ENCODE assay signal across 8 mouse cellular contexts in genomic region chr5:121477680-121478079, GRCm38 (mm10). TPM values are rescaled to one million over a fixed set of nuclear protein-coding genes. Genes with fewer than 3 reads are reported as not detected.
DNase-seq lines count a peak whose midpoint lies in the region; ATAC-seq lines count a peak whose summit lies in the region.

No protein-coding gene starts in this region.

- H3K9ac ChIP-seq in heart, embryonic 11.5 days (ENCODE audit: low read depth, low read length), result no peak overlapping the region
- no peak overlapping the region for H3K9ac ChIP-seq in neural tube, embryonic 15.5 days (replicated peaks)

- H3K9me3 ChIP-seq in heart, embryonic 11.5 days (replicated peaks; ENCODE audit: control insufficient read depth, low read length), result no peaks in the 10 kb centered on the region
- no peaks in the 10 kb centered on the region for H3K9me3 ChIP-seq in neural tube, embryonic 15.5 days (replicated peaks)

- DNase-seq in heart, adult 18-20 months, result peak; percentile 35 to 69
- DNase-seq in neural tube, embryonic 10.5 days (ENCODE audit: extremely low spot score, low spot score), result no peak
- peak; percentile 87 for DNase-seq in adipocyte (ENCODE audit: low spot score)
- DNase-seq in heart, postnatal 4 days, result peak; percentile 46
- DNase-seq in retina, adult 2 months (ENCODE audit: low read depth, low spot score), result peak; percentile 53
- DNase-seq in adrenal gland, postnatal 4 days (ENCODE audit: low spot score in 2 of 2), result no peak

- WGBS in heart, embryonic 11.5 days (ENCODE audit: insufficient replicate concordance), result 36% methylated on average over 3 of the region's 3 CpGs
- 34% methylated on average over 3 of the region's 3 CpGs for WGBS in neural tube, embryonic 15.5 days

- no peak overlapping the region for H3K27ac ChIP-seq in heart, embryonic 11.5 days (ENCODE audit: low read depth, low read length)
- 0 out of 2 replicates have a peak overlapping the region, but pooled peaks have one; percentile 6 for H3K27ac ChIP-seq in neural tube, embryonic 15.5 days (replicated peaks)

- H3K27me3 ChIP-seq in heart, embryonic 11.5 days (ENCODE audit: control insufficient read depth, insufficient read depth, low read length), result no peaks in the 10 kb centered on the region
- H3K27me3 ChIP-seq in neural tube, embryonic 15.5 days (replicated peaks), result no peaks in the 10 kb centered on the region

- H3K4me3 ChIP-seq in heart, embryonic 11.5 days (ENCODE audit: low read depth, low read length), result no peak overlapping the region
- no peak overlapping the region for H3K4me3 ChIP-seq in neural tube, embryonic 15.5 days (replicated peaks)

- no peaks in the 10 kb centered on the region for H3K36me3 ChIP-seq in heart, embryonic 11.5 days (ENCODE audit: control insufficient read depth, insufficient read depth, low read length)
- no peaks in the 10 kb centered on the region for H3K36me3 ChIP-seq in neural tube, embryonic 15.5 days

- no peaks in the 10 kb centered on the region for H3K4me1 ChIP-seq in heart, embryonic 11.5 days (ENCODE audit: control insufficient read depth, insufficient read depth, low read length)
- no peaks in the 10 kb centered on the region for H3K4me1 ChIP-seq in neural tube, embryonic 15.5 days

- ATAC-seq in heart, embryonic 11.5 days (replicated peaks; ENCODE audit: insufficient number of reproducible peaks, low FRiP score, low TSS enrichment), result no peak
- no peak for ATAC-seq in neural tube, embryonic 15.5 days (ENCODE audit: low FRiP score)

- H3K4me2 ChIP-seq in heart, embryonic 11.5 days, result no peak overlapping the region
- H3K4me2 ChIP-seq in neural tube, embryonic 15.5 days, result no peak overlapping the region

RNA-seq across cellular contexts. Expression of gene Erp29, which starts 25.4 kb away (rescaled TPM):
- total RNA-seq in heart, adult 18-20 months (2021), result 10 to 100 TPM; 68.2 to 68.6 TPM
- 137 and 153 TPM in 2 replicates for polyA plus RNA-seq in heart, embryonic 11.5 days (2014; fragmentation: Nextera tagmentation; extraction: Ambion mirVana)
- 183 and 192 TPM in 2 replicates for polyA plus RNA-seq in neural tube, embryonic 15.5 days (2015; fragmentation: Nextera tagmentation; extraction: Ambion mirVana)
- total RNA-seq in heart, postnatal 4 days (2021), result 100 to 1,000 TPM; 110 TPM
- 100 to 1,000 TPM; 136 to 146 TPM for total RNA-seq in adrenal gland, postnatal 4 days (2021)

RNA-seq across cellular contexts. Expression of gene Adam1b, which starts 25.6 kb away (rescaled TPM):
- total RNA-seq in heart, adult 18-20 months (2021), result not detected
- polyA plus RNA-seq in heart, embryonic 11.5 days (2014; fragmentation: Nextera tagmentation; extraction: Ambion mirVana), result 0.29 and 0.45 TPM in 2 replicates
- polyA plus RNA-seq in neural tube, embryonic 15.5 days (2015; fragmentation: Nextera tagmentation; extraction: Ambion mirVana), result 0.06 TPM in 1 of 2 replicates, not detected in the other
- total RNA-seq in heart, postnatal 4 days (2021), result not detected
- not detected for total RNA-seq in adrenal gland, postnatal 4 days (2021)

RNA-seq across cellular contexts. Expression of gene Tmem116, which starts 26.0 kb away (rescaled TPM):
- total RNA-seq in heart, adult 18-20 months (2021), result 10 to 100 TPM; 12.0 to 14.9 TPM
- 3.5 and 4.0 TPM in 2 replicates for polyA plus RNA-seq in heart, embryonic 11.5 days (2014; fragmentation: Nextera tagmentation; extraction: Ambion mirVana)
- polyA plus RNA-seq in neural tube, embryonic 15.5 days (2015; fragmentation: Nextera tagmentation; extraction: Ambion mirVana), result 1.8 TPM in 2 replicates
- total RNA-seq in heart, postnatal 4 days (2021), result 1 to 10 TPM; 5.5 to 5.6 TPM
- total RNA-seq in adrenal gland, postnatal 4 days (2021), result 1 to 10 TPM; 2.9 to 5.6 TPM

Comparison
In these comparisons a context has a peak if more than half of its experiments do, and no peak if none do; other contexts are left out.
1. DNase-seq: peak in heart, adult 18-20 months (2 of 2), adipocyte (single experiment), heart, postnatal 4 days (single experiment) and retina, adult 2 months (single experiment); none in neural tube, embryonic 10.5 days (single experiment) and adrenal gland, postnatal 4 days (0 of 2).